Comparison of ENCODE assay signal across 15 mouse cellular contexts in genomic region chr3:32691841-32692240, GRCm38 (mm10).
"Had no signal": no experiment of that assay in that cellular context is flagged by ENCODE, and none has a peak within 500 bp of the region (broad histone marks: within the 10 kb centered on the region; RNA-seq: fewer than 3 reads in every experiment).

No protein-coding gene starts in this region.

- H3K4me1 ChIP-seq: midbrain, embryonic 12.5 days; neural tube, embryonic 12.5 days; stomach, embryonic 15.5 days had no signal

- H3K27ac ChIP-seq: midbrain, embryonic 10.5 days; midbrain, embryonic 12.5 days; neural tube, embryonic 12.5 days; stomach, embryonic 15.5 days; stomach, postnatal 0 days had no signal

- H3K9ac ChIP-seq: lung, embryonic 14.5 days; midbrain, embryonic 12.5 days; neural tube, embryonic 12.5 days; stomach, embryonic 15.5 days had no signal

- H3K9me3 ChIP-seq: midbrain, embryonic 10.5 days; midbrain, embryonic 12.5 days; neural tube, embryonic 12.5 days; stomach, embryonic 15.5 days had no signal

- ATAC-seq: midbrain, embryonic 16.5 days had no signal

- H3K4me3 ChIP-seq: midbrain, embryonic 10.5 days; midbrain, embryonic 12.5 days; neural tube, embryonic 12.5 days; stomach, embryonic 15.5 days had no signal

- H3K4me2 ChIP-seq: lung, embryonic 14.5 days; midbrain, embryonic 12.5 days; neural tube, embryonic 12.5 days; stomach, embryonic 15.5 days had no signal

- H3K27me3 ChIP-seq: midbrain, embryonic 12.5 days; neural tube, embryonic 12.5 days; stomach, embryonic 15.5 days had no signal

- DNase-seq: lung, adult 18-20 months; lung, embryonic 14.5 days; lung, postnatal 10 days; lung, postnatal 4 days; midbrain, embryonic 14.5 days; right cerebral cortex, postnatal 14 days; thymus, adult 2 months; thymus, postnatal 25 days; thymus, postnatal 4 days had no signal

- H3K36me3 ChIP-seq: midbrain, embryonic 10.5 days; midbrain, embryonic 12.5 days; neural tube, embryonic 12.5 days; stomach, embryonic 15.5 days had no signal
